Mouse (Mus musculus) kidney, embryonic 14.5 days (tissue): ENCODE measurements around the gene Syne2. TPM values are rescaled to one million over a fixed set of nuclear protein-coding genes. Genes with fewer than 3 reads are reported as not detected.
A peak's percentile ranks its signal among the peaks of the same experiment; 100 is the strongest.

Experiments
- ATAC-seq: fragments of 200-750 bp; cut with Nextera tagmentation; 2 replicates; pipeline ENCODE4 v1.8.0; 2017; ENCODE audit warnings: moderate number of reproducible peaks, mild to moderate bottlenecking, moderate TSS enrichment, moderate library complexity; ENCODE audit not compliant: low FRiP score, low TSS enrichment
- H3K27ac ChIP-seq: fragments of 300-500 bp; sonication (generic); 2 replicates; pipeline ENCODE4 v1.5.1; 2014; ENCODE audit warnings: low read depth, mild to moderate bottlenecking, low read length, moderate library complexity, mixed read lengths
- H3K27me3 ChIP-seq: fragments of 300-500 bp; sonication (generic); 2 replicates; pipeline ENCODE4 v1.6.1; 2014; ENCODE audit warnings: mild to moderate bottlenecking, low read length; ENCODE audit not compliant: control insufficient read depth, insufficient read depth
- H3K36me3 ChIP-seq: fragments of 300-500 bp; sonication (generic); 2 replicates; pipeline ENCODE4 v1.6.1; 2014; ENCODE audit warnings: low read length, mixed read lengths; ENCODE audit not compliant: control insufficient read depth, insufficient read depth
- H3K4me1 ChIP-seq: fragments of 300-500 bp; sonication (generic); 2 replicates; pipeline ENCODE4 v1.6.1; 2014; ENCODE audit warnings: low read length, mixed read lengths; ENCODE audit not compliant: control insufficient read depth, insufficient read depth
- H3K4me2 ChIP-seq: fragments of 300-500 bp; sonication (generic); replicated peaks from 2 replicates; pipeline ENCODE4 v1.6.1; 2014; ENCODE audit warnings: low read depth, mild to moderate bottlenecking, low read length
- H3K4me3 ChIP-seq: fragments of 300-500 bp; sonication (generic); 2 replicates; pipeline ENCODE4 v1.5.1; 2014; ENCODE audit warnings: mild to moderate bottlenecking, low read length
- H3K9ac ChIP-seq: fragments of 300-500 bp; sonication (generic); 2 replicates; pipeline ENCODE4 v1.6.1; 2014; ENCODE audit warnings: low read depth, mild to moderate bottlenecking, low read length, moderate library complexity
- H3K9me3 ChIP-seq: fragments of 300-500 bp; sonication (generic); 2 replicates; pipeline ENCODE4 v1.6.1; 2016; ENCODE audit warnings: low read length; ENCODE audit not compliant: control insufficient read depth
- WGBS: fragments of 180-500 bp; shearing (Covaris S2); extraction: QIAGEN DNeasy Blood & Tissue Kit; methylation state at CpG from one replicate; pipeline ENCODE4 v1.1.7; 2014; 5-methylcytosine and 5-hydroxymethylcytosine counted together
- polyA plus RNA-seq: library from polyadenylated mRNA; unstranded; fragments of >200 nt; fragmentation: Nextera tagmentation; extraction: Ambion mirVana; gene quantifications from 2 replicates; pipeline ENCODE4 v1.2.1, GENCODE M21; 2014

Gene Syne2
- polyA plus RNA-seq, 1 experiment from 2014 or later = 69.0 TPM

- WGBS = 56% methylated on average over 6 of the region's 6 CpGs
- peaks cover 11% of the 10 kb centered on the region; the same call in 1 of the 2 replicates for H3K4me1 ChIP-seq
- peak overlapping the region; percentile 66; the same call in 1 of the 2 replicates for H3K27ac ChIP-seq
- H3K4me2 ChIP-seq = no peak overlapping the region
- H3K27me3 ChIP-seq = no peaks in the 10 kb centered on the region
- ATAC-seq = 0 out of 2 replicates have a peak, but pooled peaks have one; percentile 41
- no peak overlapping the region for H3K4me3 ChIP-seq
- no peak overlapping the region for H3K9ac ChIP-seq
- H3K9me3 ChIP-seq = no peaks in the 10 kb centered on the region
- H3K36me3 ChIP-seq = no peaks in the 10 kb centered on the region
Measured at GRCm38 (mm10) chr12:75852384-75852783, 34.5 kb downstream of the Syne2 start.

DNA sequence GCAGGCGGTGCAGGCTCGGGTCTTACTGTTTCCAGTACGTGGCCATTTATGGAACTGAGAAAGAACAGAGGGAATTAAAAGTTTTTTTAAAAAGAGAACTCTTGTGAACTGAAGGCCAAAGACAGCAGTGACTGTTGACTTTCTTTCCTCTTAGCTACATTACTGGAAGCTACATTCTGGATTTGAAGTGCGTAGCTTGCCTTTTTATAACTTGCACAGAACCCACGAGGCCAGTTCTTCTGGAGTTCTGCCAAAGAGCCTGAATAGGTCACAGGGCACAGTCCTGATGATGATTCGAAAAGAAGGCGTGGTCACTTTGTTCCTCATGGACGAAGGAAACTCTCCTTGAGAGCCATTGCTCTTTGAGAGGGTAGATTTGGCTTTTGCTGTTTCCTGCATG lies 35.6 kb downstream of the Syne2 start:
- Histone ChIP-seq H3K36me3 (no peaks in the 10 kb centered on the region), H3K4me3 (no peak overlapping the region), H3K4me1 (peaks cover 11% of the 10 kb centered on the region; the same call in 1 of the 2 replicates), H3K4me2 (peak overlapping the region; percentile 9; the same call in 1 of the 2 replicates), H3K9ac (no peak overlapping the region), H3K27me3 (no peaks in the 10 kb centered on the region), H3K27ac (peak overlapping the region; percentile 52; the same call in 1 of the 2 replicates), H3K9me3 (no peaks in the 10 kb centered on the region)
- no peak for ATAC-seq
- 47% methylated on average over 8 of the region's 8 CpGs for WGBS

DNA sequence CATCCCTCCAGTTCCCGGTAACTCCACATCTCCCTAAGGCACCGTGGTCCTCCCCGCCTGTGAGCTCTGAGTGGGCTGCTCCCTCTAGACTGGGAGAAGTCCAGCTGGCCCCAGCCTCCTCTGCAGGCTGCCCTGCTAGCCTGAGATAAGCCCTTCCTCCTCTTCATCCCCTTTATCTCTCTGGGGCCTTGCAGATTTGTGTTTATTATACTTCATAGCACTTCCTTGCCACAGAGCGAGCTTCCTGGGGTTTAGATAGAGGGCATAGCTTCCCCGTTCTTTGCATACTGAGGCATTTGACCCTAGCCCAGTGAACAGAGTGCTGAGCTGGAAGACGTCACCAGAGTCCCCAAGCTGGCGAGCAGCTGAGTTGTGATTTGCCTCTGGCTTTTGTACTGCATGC lies 37.1 kb downstream of the Syne2 start:
- no peak overlapping the region for H3K4me2 ChIP-seq
- H3K27ac ChIP-seq = no peak overlapping the region
- peaks cover 11% of the 10 kb centered on the region; the same call in 1 of the 2 replicates for H3K4me1 ChIP-seq
- WGBS = 56% methylated on average over 7 of the region's 7 CpGs
- ATAC-seq = no peak
- H3K4me3 ChIP-seq = no peak overlapping the region
- no peaks in the 10 kb centered on the region for H3K9me3 ChIP-seq
- no peaks in the 10 kb centered on the region for H3K27me3 ChIP-seq
- H3K36me3 ChIP-seq = no peaks in the 10 kb centered on the region
- no peak overlapping the region for H3K9ac ChIP-seq

- no peak for ATAC-seq
- WGBS = 87% methylated on average over 9 of the region's 9 CpGs
- Histone ChIP-seq H3K4me3 (no peak overlapping the region), H3K9me3 (no peaks in the 10 kb centered on the region), H3K27ac (no peak overlapping the region), H3K27me3 (no peaks in the 10 kb centered on the region), H3K4me2 (no peak overlapping the region), H3K4me1 (peaks cover 11% of the 10 kb centered on the region; the same call in 1 of the 2 replicates), H3K36me3 (no peaks in the 10 kb centered on the region), H3K9ac (no peak overlapping the region)
Measured at GRCm38 (mm10) chr12:75855621-75856020, 37.7 kb downstream of the Syne2 start.

DNA sequence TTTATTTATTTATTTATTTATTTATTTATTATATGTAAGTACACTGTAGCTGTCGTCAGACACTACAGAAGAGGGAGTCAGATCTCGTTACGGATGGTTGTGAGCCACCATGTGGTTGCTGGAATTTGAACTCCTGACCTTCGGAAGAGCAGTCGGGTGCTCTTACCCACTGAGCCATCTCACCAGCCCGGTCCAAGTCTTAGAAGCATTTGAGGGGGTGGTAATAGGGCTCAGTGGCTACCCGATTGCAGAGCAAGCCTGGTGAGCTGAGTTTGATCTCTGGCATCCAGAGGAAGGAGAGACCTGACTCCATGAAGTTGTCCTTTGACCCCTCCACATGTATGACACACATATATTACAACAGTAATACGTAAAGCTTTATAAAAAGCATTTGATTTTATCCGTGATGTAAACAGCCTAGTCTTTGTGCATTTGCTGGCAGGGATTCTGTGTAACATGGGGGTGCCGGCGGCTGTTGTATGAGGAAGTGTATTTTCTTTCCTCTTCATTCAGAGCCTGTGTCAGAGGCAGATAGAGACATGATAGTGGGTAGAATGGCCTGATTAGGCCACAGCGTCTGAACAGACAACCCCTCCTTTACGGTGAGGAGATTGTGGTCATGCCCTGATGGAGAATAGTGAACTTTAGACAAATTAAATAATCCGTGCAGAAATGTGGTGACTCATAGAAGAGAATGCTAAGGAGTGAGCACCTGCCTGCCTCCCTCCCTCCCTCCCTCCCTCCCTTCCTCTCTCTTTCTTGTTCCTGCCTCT lies 38.3 kb downstream of the Syne2 start:
- H3K4me1 ChIP-seq = peaks cover 11% of the 10 kb centered on the region; the same call in 1 of the 2 replicates
- H3K9me3 ChIP-seq = no peaks in the 10 kb centered on the region
- H3K27me3 ChIP-seq = no peaks in the 10 kb centered on the region
- no peaks in the 10 kb centered on the region for H3K36me3 ChIP-seq
- peak; percentile 37 for ATAC-seq
- 65% methylated on average over 14 of the region's 14 CpGs for WGBS
- no peak overlapping the region for H3K27ac ChIP-seq
- no peak overlapping the region for H3K9ac ChIP-seq
- H3K4me3 ChIP-seq = no peak overlapping the region
- no peak overlapping the region for H3K4me2 ChIP-seq

GRCm38 (mm10) chr12:75859936-75860335 lies 42.0 kb downstream of the Syne2 start:
- no peak for ATAC-seq
- H3K4me2 ChIP-seq = no peak overlapping the region
- H3K27ac ChIP-seq = no peak overlapping the region
- peaks cover 4% of the 10 kb centered on the region; the same call in 1 of the 2 replicates for H3K4me1 ChIP-seq
- no peak overlapping the region for H3K4me3 ChIP-seq
- 78% methylated on average over 10 of the region's 11 CpGs for WGBS
- no peaks in the 10 kb centered on the region for H3K9me3 ChIP-seq
- no peak overlapping the region for H3K9ac ChIP-seq
- no peaks in the 10 kb centered on the region for H3K27me3 ChIP-seq
- no peaks in the 10 kb centered on the region for H3K36me3 ChIP-seq

GRCm38 (mm10) chr12:75860843-75861242 lies 42.9 kb downstream of the Syne2 start:
- WGBS = 91% methylated on average over 6 of the region's 6 CpGs
- no peak for ATAC-seq
- no peaks in the 10 kb centered on the region for H3K9me3 ChIP-seq
- H3K27me3 ChIP-seq = no peaks in the 10 kb centered on the region
- no peaks in the 10 kb centered on the region for H3K36me3 ChIP-seq
- H3K4me2 ChIP-seq = no peak overlapping the region
- no peak overlapping the region for H3K9ac ChIP-seq
- no peaks in the 10 kb centered on the region for H3K4me1 ChIP-seq
- H3K4me3 ChIP-seq = no peak overlapping the region
- no peak overlapping the region for H3K27ac ChIP-seq

DNA sequence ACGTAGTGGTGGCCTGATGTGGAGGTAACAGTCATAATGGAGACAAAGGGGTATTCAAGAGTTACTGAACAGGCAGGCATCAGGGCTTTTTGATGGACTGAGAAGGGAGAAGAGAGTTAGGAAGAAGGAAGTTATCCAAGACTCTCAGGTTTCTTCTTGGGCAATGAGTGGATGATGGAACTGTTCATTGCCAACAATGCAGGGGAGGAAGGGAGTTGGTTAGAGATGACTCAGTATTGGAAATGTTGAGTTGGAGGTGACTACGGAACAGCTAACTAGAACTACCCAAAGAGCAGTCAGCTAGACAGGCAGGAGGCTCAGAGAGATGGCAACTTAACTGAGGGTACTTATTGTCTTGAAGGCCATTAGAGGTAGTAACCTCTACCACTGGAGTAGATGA lies 47.2 kb downstream of the Syne2 start:
- no peaks in the 10 kb centered on the region for H3K27me3 ChIP-seq
- no peaks in the 10 kb centered on the region for H3K4me1 ChIP-seq
- 91% methylated on average over 2 of the region's 2 CpGs for WGBS
- no peak overlapping the region for H3K9ac ChIP-seq
- no peaks in the 10 kb centered on the region for H3K9me3 ChIP-seq
- H3K36me3 ChIP-seq = no peaks in the 10 kb centered on the region
- H3K4me2 ChIP-seq = no peak overlapping the region
- H3K4me3 ChIP-seq = no peak overlapping the region
- ATAC-seq = no peak
- H3K27ac ChIP-seq = no peak overlapping the region
